Mouse (Mus musculus) embryonic facial prominence, embryonic 15.5 days (tissue): ENCODE results near the gene Smim20. TPM values are rescaled to one million over a fixed set of nuclear protein-coding genes. Genes with fewer than 3 reads are reported as not detected.

Source experiments
- ATAC-seq: fragments of 200-750 bp; cut with Nextera tagmentation; 2 replicates; pipeline ENCODE4 v1.8.0; 2017; ENCODE audit warnings: low read depth, moderate TSS enrichment; ENCODE audit not compliant: insufficient number of reproducible peaks, low FRiP score, low TSS enrichment
- H3K27ac ChIP-seq: fragments of 300-500 bp; sonication (generic); replicated peaks from 2 replicates; pipeline ENCODE4 v1.5.1; 2015; ENCODE audit warnings: mild to moderate bottlenecking, inconsistent platforms
- H3K27me3 ChIP-seq: fragments of 300-500 bp; sonication (generic); 2 replicates; pipeline ENCODE4 v1.6.1; 2015; ENCODE audit warnings: inconsistent platforms
- H3K36me3 ChIP-seq: fragments of 300-500 bp; sonication (generic); 2 replicates; pipeline ENCODE4 v1.6.1; 2015; ENCODE audit warnings: mild to moderate bottlenecking, inconsistent platforms
- H3K4me1 ChIP-seq: fragments of 300-500 bp; sonication (generic); 2 replicates; pipeline ENCODE4 v1.6.1; 2015; ENCODE audit warnings: inconsistent platforms
- H3K4me2 ChIP-seq: fragments of 300-500 bp; sonication (generic); replicated peaks from 2 replicates; pipeline ENCODE4 v1.6.1; 2015; ENCODE audit warnings: mild to moderate bottlenecking, inconsistent platforms
- H3K4me3 ChIP-seq: fragments of 300-500 bp; sonication (generic); replicated peaks from 2 replicates; pipeline ENCODE4 v1.5.1; 2015; ENCODE audit warnings: mild to moderate bottlenecking, inconsistent platforms
- H3K9ac ChIP-seq: fragments of 300-500 bp; sonication (generic); 2 replicates; pipeline ENCODE4 v1.6.1; 2015; ENCODE audit warnings: inconsistent platforms
- H3K9me3 ChIP-seq: fragments of 300-500 bp; sonication (generic); replicated peaks from 2 replicates; pipeline ENCODE4 v1.6.1; 2016; ENCODE audit warnings: inconsistent platforms
- WGBS: fragments of 180-500 bp; shearing (Covaris S2); methylation state at CpG from one replicate; pipeline ENCODE4 v1.1.7; 2015; 5-methylcytosine and 5-hydroxymethylcytosine counted together
- polyA plus RNA-seq: library from polyadenylated mRNA; unstranded; fragments of >200 nt; fragmentation: Nextera tagmentation; extraction: Ambion mirVana; gene quantifications from 2 replicates; pipeline ENCODE4 v1.2.1, GENCODE M21; 2015

Smim20 gene
- polyA plus RNA-seq, 1 experiment from 2014 or later: 84.1 TPM

DNA sequence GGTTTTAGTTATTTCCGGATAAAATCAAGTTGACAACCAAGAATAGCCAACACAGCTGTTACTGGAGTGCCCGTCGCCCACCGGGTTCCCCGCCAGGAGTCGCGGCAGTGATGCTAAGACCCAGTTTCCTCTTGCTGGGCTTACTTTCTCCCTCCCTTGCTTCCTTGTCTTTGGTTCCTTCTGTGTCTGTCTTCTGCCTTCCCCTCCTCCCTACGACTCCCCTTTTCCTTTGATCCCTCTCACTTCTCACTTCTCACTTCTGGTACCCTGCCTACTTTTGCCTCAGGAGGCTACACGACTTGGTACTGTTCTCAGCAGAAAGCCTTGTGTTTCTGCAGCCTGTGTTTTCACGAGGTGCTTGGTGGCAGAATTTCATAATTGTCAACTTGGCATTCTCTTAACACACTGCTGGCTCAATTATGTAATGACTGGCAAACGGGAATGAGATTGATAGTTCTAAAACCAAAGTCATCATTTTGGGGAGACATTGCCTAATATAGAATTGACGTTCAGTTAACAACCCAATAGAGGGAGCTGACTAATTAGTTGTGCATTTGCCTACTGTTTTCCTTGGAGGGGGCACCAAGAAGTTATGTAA lies 12.4 kb downstream of the Smim20 start:
- no peak overlapping the region for H3K4me3 ChIP-seq
- H3K4me2 ChIP-seq: no peak overlapping the region
- H3K9me3 ChIP-seq: no peaks in the 10 kb centered on the region
- H3K27ac ChIP-seq: no peak overlapping the region
- no peak overlapping the region for H3K9ac ChIP-seq
- no peak for ATAC-seq
- H3K4me1 ChIP-seq: peaks cover 14% of the 10 kb centered on the region; the same call in 1 of the 2 replicates
- H3K27me3 ChIP-seq: no peaks in the 10 kb centered on the region
- H3K36me3 ChIP-seq: peaks cover 11% of the 10 kb centered on the region
- 62% methylated on average over 12 of the region's 12 CpGs for WGBS

DNA sequence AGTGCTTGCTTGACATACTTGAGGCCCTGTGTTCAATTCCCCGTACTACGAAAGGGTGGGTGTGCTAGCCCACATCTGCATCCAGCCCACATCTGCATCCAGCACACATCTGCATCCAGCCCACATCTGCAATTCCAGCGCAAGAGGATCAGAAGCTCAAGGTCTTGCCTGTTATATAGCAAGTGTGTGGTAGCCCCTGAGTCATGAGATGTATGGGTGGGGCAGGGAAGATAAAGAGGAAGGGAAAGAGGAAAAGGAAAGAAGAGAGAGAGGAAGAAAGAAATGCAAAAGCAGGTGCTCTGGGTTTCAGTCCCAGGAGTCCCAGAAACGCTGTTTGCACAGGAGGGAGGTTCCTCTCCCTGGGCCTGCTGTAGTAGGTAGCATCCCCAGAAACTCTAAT lies 15.6 kb downstream of the Smim20 start:
- Histone ChIP-seq H3K9me3 (no peaks in the 10 kb centered on the region), H3K9ac (no peak overlapping the region), H3K4me1 (no peaks in the 10 kb centered on the region), H3K27ac (no peak overlapping the region), H3K27me3 (no peaks in the 10 kb centered on the region), H3K4me3 (no peak overlapping the region), H3K36me3 (peaks cover 9% of the 10 kb centered on the region), H3K4me2 (no peak overlapping the region)
- ATAC-seq: no peak
- WGBS: 81% methylated on average over 4 of the region's 4 CpGs

- WGBS: 82% methylated on average over 2 of the region's 2 CpGs
Measured at GRCm38 (mm10) chr5:53286406-53286805, 19.5 kb downstream of the Smim20 start.

DNA sequence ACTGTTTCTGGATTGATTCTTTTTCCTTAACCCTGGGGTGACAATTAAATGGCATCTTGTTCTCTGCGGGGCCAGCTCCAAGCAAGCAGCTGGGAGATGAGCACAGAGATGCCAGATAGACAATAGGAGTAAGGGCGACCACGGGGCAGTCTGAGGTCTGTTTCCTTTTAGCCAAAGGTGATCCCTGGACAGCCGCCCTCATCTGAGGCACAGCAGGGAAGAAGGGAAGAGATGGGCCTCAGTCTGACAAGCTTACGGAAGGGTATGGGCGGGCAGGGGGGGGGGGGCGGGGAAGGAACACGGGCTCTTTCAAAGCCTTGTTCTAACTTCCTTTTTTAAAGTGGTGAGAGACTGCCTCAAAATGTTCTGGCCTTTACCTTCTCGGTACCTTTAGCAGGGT lies 22.6 kb downstream of the Smim20 start:
- H3K27me3 ChIP-seq: no peaks in the 10 kb centered on the region
- H3K4me3 ChIP-seq: no peak overlapping the region
- H3K27ac ChIP-seq: no peak overlapping the region
- H3K9ac ChIP-seq: no peak overlapping the region
- H3K4me2 ChIP-seq: no peak overlapping the region
- ATAC-seq: no peak
- H3K9me3 ChIP-seq: no peaks in the 10 kb centered on the region
- no peaks in the 10 kb centered on the region for H3K36me3 ChIP-seq
- H3K4me1 ChIP-seq: no peaks in the 10 kb centered on the region
- 27% methylated on average over 9 of the region's 9 CpGs for WGBS

More at GRCm38 (mm10) chr5:53286406-53286805, 19.5 kb downstream of the Smim20 start:
- no peaks in the 10 kb centered on the region for H3K4me1 ChIP-seq
- no peak overlapping the region for H3K4me3 ChIP-seq
- no peaks in the 10 kb centered on the region for H3K27me3 ChIP-seq
- no peak overlapping the region for H3K9ac ChIP-seq
- no peaks in the 10 kb centered on the region for H3K36me3 ChIP-seq
- no peaks in the 10 kb centered on the region for H3K9me3 ChIP-seq
- no peak for ATAC-seq
- H3K27ac ChIP-seq: no peak overlapping the region
- no peak overlapping the region for H3K4me2 ChIP-seq

DNA sequence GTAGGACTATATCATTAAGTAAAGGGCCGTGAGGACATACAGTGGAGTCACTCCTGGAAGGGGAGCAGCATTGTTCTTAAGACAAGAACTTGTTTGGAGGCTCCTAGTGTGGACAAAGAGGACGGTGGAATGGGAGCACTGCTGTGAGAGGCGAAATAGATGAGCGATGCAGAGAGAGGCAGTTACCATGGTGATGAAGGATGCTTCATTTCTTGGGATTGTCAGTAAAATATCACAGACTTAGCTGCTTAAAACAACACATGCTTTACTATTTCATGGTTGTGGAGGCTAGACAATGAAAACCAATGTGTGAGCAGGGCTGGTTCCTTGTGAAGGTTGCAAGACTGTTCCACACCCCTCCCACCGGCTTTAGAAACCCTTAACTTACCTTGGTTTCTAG lies 27.7 kb downstream of the Smim20 start:
- Histone ChIP-seq H3K4me3 (no peak overlapping the region), H3K9ac (no peak overlapping the region), H3K36me3 (no peaks in the 10 kb centered on the region), H3K27me3 (no peaks in the 10 kb centered on the region), H3K9me3 (no peaks in the 10 kb centered on the region), H3K4me2 (no peak overlapping the region), H3K4me1 (no peaks in the 10 kb centered on the region), H3K27ac (no peak overlapping the region)
- 90% methylated on average over 5 of the region's 5 CpGs for WGBS
- ATAC-seq: no peak

GRCm38 (mm10) chr5:53296961-53297360 lies 30.1 kb downstream of the Smim20 start:
- H3K27me3 ChIP-seq: no peaks in the 10 kb centered on the region
- WGBS: 86% methylated on average over 4 of the region's 4 CpGs
- H3K36me3 ChIP-seq: no peaks in the 10 kb centered on the region
- no peaks in the 10 kb centered on the region for H3K4me1 ChIP-seq
- no peak overlapping the region for H3K9ac ChIP-seq
- H3K9me3 ChIP-seq: no peaks in the 10 kb centered on the region
- no peak overlapping the region for H3K4me2 ChIP-seq
- no peak overlapping the region for H3K27ac ChIP-seq
- no peak for ATAC-seq
- no peak overlapping the region for H3K4me3 ChIP-seq

- Histone ChIP-seq H3K4me3 (no peak overlapping the region), H3K4me2 (no peak overlapping the region), H3K9me3 (no peaks in the 10 kb centered on the region), H3K4me1 (no peaks in the 10 kb centered on the region), H3K9ac (no peak overlapping the region), H3K27ac (no peak overlapping the region), H3K36me3 (no peaks in the 10 kb centered on the region), H3K27me3 (no peaks in the 10 kb centered on the region)
- 67% methylated on average over 8 of the region's 8 CpGs for WGBS
- ATAC-seq: no peak
Measured at GRCm38 (mm10) chr5:53301496-53301895, 34.6 kb downstream of the Smim20 start.

DNA sequence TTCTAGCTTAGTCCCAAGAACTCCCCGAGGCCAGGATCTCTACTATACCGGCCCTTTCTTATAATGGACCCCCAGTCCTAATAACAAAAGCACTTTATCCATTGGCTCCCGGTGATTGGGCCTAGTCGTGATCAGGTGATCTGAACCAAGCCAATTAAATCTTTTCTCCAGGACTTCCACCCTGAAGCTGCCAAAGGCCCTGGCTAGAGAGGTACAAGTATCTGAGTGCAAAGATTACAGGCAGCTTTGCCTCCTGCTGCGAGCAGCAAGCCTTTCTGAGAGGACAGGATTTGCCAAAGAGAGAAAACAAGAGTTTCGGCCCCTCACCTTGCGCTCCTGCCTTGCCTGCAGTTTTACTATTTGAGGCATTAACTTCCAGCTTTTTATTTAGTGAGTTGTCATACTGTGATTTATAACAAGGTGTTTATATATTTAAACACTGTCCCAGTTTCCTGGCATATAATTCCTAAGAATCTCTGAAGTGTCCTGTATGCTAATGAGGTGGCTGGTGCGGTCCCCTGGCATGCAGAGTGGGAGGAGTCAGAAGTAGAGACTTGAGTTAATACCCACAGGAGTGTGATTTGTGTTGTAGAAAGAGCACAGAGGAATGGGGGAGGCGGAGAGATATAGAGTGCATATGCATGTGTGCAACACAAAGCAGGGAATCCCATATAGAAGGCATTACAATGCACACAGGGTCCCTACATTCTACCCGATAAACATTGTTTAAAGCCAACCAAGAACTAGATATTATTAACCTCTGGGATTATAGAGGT lies 36.2 kb downstream of the Smim20 start:
- H3K4me3 ChIP-seq: no peak overlapping the region
- no peaks in the 10 kb centered on the region for H3K9me3 ChIP-seq
- H3K4me2 ChIP-seq: no peak overlapping the region
- no peaks in the 10 kb centered on the region for H3K27me3 ChIP-seq
- no peaks in the 10 kb centered on the region for H3K4me1 ChIP-seq
- no peak overlapping the region for H3K9ac ChIP-seq
- H3K36me3 ChIP-seq: no peaks in the 10 kb centered on the region
- WGBS: 79% methylated on average over 10 of the region's 10 CpGs
- no peak for ATAC-seq
- H3K27ac ChIP-seq: no peak overlapping the region

DNA sequence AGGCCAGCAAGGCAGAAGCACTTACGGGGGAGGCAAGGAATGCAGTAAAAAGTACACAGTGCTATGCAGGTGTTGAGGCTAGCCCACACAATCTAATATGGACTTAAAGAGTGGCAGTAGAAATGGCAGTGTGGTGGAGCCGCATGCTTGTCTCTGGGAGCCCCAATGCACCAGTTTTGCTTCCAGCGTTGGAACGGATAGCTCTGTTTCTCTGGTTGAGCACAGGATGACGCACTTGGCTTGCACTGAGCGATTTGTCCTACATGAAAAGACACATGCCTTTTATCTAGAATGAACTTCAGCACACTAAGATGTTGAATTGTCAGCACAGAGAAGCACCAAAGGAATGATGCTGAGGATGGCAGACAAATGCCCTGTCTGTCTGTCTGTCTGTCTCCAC lies 37.1 kb downstream of the Smim20 start:
- Histone ChIP-seq H3K9ac (no peak overlapping the region), H3K4me3 (no peak overlapping the region), H3K4me2 (no peak overlapping the region), H3K27ac (no peak overlapping the region), H3K27me3 (no peaks in the 10 kb centered on the region), H3K9me3 (no peaks in the 10 kb centered on the region), H3K4me1 (no peaks in the 10 kb centered on the region), H3K36me3 (no peaks in the 10 kb centered on the region)
- no peak for ATAC-seq
- WGBS: 89% methylated on average over 6 of the region's 6 CpGs

DNA sequence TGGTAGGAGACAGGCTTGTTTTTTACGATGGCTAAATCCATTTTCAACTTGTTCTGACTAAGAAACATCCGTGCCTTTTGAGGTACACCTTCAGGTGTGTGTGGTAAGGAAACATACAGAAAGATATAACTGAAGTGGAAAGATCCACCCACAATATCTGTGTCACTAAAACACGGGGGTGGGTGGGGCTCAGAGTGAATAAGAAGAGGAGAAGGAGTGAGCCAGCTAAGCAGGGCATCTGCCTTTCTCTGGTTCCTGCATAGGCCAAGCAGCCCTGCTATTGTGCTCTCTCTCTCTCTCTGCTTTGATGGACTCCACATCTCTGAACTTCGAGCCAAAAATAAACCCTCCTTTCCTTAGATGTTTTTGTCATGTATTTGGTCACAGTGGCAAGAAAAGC lies 38.1 kb downstream of the Smim20 start:
- Histone ChIP-seq H3K27ac (no peak overlapping the region), H3K9ac (no peak overlapping the region), H3K9me3 (no peaks in the 10 kb centered on the region), H3K4me3 (no peak overlapping the region), H3K4me1 (no peaks in the 10 kb centered on the region), H3K4me2 (no peak overlapping the region), H3K27me3 (no peaks in the 10 kb centered on the region), H3K36me3 (no peaks in the 10 kb centered on the region)
- no peak for ATAC-seq
- WGBS: 69% methylated on average over 4 of the region's 4 CpGs

DNA sequence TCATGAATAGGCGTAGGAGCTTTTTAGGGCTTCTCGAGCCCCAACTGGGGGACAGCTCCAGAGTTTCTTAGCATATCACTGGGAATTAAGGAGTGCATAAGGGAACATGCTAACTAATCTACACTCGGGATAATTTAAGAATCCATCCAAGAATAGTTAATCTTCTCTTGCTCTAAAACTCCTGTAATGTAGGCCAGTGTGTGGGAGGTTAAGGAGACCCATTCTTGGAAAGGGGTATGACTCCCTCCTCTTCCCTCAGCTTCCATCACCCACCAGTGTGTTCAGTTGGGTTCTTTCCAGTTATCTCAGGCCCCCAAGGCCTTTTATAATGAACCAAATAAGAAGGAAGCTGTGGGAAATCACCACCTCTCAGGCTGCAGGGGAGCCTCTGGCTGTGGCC lies 40.0 kb downstream of the Smim20 start:
- ATAC-seq: no peak
- no peak overlapping the region for H3K4me3 ChIP-seq
- 88% methylated on average over 3 of the region's 3 CpGs for WGBS

DNA sequence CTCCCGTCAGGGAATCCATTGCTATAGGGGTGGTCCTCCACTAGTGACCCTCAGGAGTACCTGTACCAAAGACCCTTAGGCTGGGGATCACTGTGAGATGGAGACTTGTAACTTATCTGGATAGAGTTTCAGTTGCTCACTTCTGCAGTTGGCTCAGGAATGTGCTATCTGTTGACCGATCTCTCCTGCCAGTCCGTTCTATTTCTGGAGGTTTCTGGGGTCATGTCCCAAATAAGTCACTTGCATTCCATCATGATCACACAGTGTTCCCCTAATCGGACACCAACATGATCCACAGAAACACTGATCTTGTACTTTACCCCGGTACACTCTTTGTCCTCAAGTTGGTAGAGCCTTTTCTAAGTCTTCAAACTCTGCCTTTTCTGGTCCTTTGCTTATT lies 40.6 kb downstream of the Smim20 start:
- H3K9ac ChIP-seq: no peak overlapping the region
- no peak overlapping the region for H3K4me3 ChIP-seq
- H3K4me1 ChIP-seq: no peaks in the 10 kb centered on the region
- H3K27ac ChIP-seq: no peak overlapping the region
- WGBS: 70% methylated on average over 5 of the region's 5 CpGs
- H3K27me3 ChIP-seq: no peaks in the 10 kb centered on the region
- H3K36me3 ChIP-seq: no peaks in the 10 kb centered on the region
- H3K9me3 ChIP-seq: no peaks in the 10 kb centered on the region
- no peak for ATAC-seq
- no peak overlapping the region for H3K4me2 ChIP-seq

More for the DNA sequence above, 40.0 kb downstream of the Smim20 start:
- Histone ChIP-seq H3K9me3 (no peaks in the 10 kb centered on the region), H3K27me3 (no peaks in the 10 kb centered on the region), H3K9ac (no peak overlapping the region), H3K4me1 (no peaks in the 10 kb centered on the region), H3K27ac (no peak overlapping the region), H3K36me3 (no peaks in the 10 kb centered on the region), H3K4me2 (no peak overlapping the region)
